Mouse (Mus musculus): ENCODE measurements at regions not wholly inside any gene's neighbourhood (a gene's known extent, or its start where the extent isn't known, plus 50 kb on each side); places are given as distances from the start of the nearest gene placed in this dataset.

- DNase-seq (ENCODE audit: low read depth, low spot score), result peak; percentile 14
Observed at GRCm38 (mm10) chr10:97245674-97246073, 233.7 kb upstream of the Dcn start.

GRCm38 (mm10) chr10:97248522-97248921 lies 230.9 kb upstream of the Dcn start:
- no peak for DNase-seq (ENCODE audit: low read depth, low spot score)

GRCm38 (mm10) chr10:97249760-97250159 lies 229.6 kb upstream of the Dcn start:
- DNase-seq (ENCODE audit: low read depth, low spot score), result no peak

GRCm38 (mm10) chr10:97250167-97250566 lies 229.2 kb upstream of the Dcn start:
- DNase-seq (ENCODE audit: low read depth, low spot score), result no peak

GRCm38 (mm10) chr10:97265959-97266517 lies 213.4 kb upstream of the Dcn start:
- DNase-seq (ENCODE audit: low read depth, low spot score), result peak; percentile 77

- DNase-seq (ENCODE audit: low read depth, low spot score), result peak; percentile 3
Observed at GRCm38 (mm10) chr10:97282416-97282815, 197.0 kb upstream of the Dcn start.

GRCm38 (mm10) chr10:97282841-97283496 lies 196.4 kb upstream of the Dcn start:
- peak; percentile 32 for DNase-seq (ENCODE audit: low read depth, low spot score)

GRCm38 (mm10) chr10:97304791-97305355 lies 174.5 kb upstream of the Dcn start:
- no peak for DNase-seq (ENCODE audit: low read depth, low spot score)

GRCm38 (mm10) chr10:97309580-97309979 lies 169.8 kb upstream of the Dcn start:
- DNase-seq (ENCODE audit: low read depth, low spot score), result no peak

GRCm38 (mm10) chr10:97312509-97312908 lies 166.9 kb upstream of the Dcn start:
- peak; percentile 23 for DNase-seq (ENCODE audit: low read depth, low spot score)

- peak; percentile 94 for DNase-seq (ENCODE audit: low read depth, low spot score)
Observed at GRCm38 (mm10) chr10:97312978-97313377, 166.4 kb upstream of the Dcn start.

- DNase-seq (ENCODE audit: low read depth, low spot score), result peak; percentile 96
Observed at GRCm38 (mm10) chr10:97313407-97313901, 166.0 kb upstream of the Dcn start.

GRCm38 (mm10) chr10:97332639-97333038 lies 146.8 kb upstream of the Dcn start:
- no peak for DNase-seq (ENCODE audit: low read depth, low spot score)

- no peak for DNase-seq (ENCODE audit: low read depth, low spot score)
Observed at GRCm38 (mm10) chr10:97334044-97334443, 145.4 kb upstream of the Dcn start.

- DNase-seq (ENCODE audit: low read depth, low spot score), result no peak
Observed at GRCm38 (mm10) chr10:97334606-97335150, 144.7 kb upstream of the Dcn start.

GRCm38 (mm10) chr10:97338033-97338692 lies 141.2 kb upstream of the Dcn start:
- peak; percentile 87 for DNase-seq (ENCODE audit: low read depth, low spot score)

- peak; percentile 85 for DNase-seq (ENCODE audit: low read depth, low spot score)
Observed at GRCm38 (mm10) chr10:97339866-97340706, 139.3 kb upstream of the Dcn start.

- DNase-seq (ENCODE audit: low read depth, low spot score), result peak; percentile 86
Observed at GRCm38 (mm10) chr10:97345347-97345746, 134.1 kb upstream of the Dcn start.

- DNase-seq (ENCODE audit: low read depth, low spot score), result no peak
Observed at GRCm38 (mm10) chr10:97346949-97347348, 132.5 kb upstream of the Dcn start.

- no peak for DNase-seq (ENCODE audit: low read depth, low spot score)
Observed at GRCm38 (mm10) chr10:97368625-97369024, 110.8 kb upstream of the Dcn start.

- peak; percentile 88 for DNase-seq (ENCODE audit: low read depth, low spot score)
Observed at GRCm38 (mm10) chr10:97375824-97376223, 103.6 kb upstream of the Dcn start.

Data from 3T3-L1 (cell line).